Mouse (Mus musculus): ENCODE measurements at regions not wholly inside any gene's neighbourhood (a gene's known extent, or its start where the extent isn't known, plus 50 kb on each side); places are given as distances from the start of the nearest gene placed in this dataset.
"Not testable (repeated sequence)": the region's sequence is repeated elsewhere in the genome, so short reads cannot be mapped to it uniquely, and the experiment has no call there.

GRCm38 (mm10) chr4:8084954-8085639, 153.7 kb downstream of the Car8 start:
- TF ChIP-seq CTCF (IDR thresholded peaks at IDR 0.05; ENCODE audit: insufficient read depth, low read length) (peak; percentile 88), POLR2A (IDR thresholded peaks at IDR 0.05; ENCODE audit: borderline replicate concordance, extremely low read depth, low read depth, low read length) (no peak)
- DNase-seq, result peak; percentile 58
- Histone ChIP-seq H3K4me3 (replicated peaks; ENCODE audit: extremely low read depth, low read depth, low read length) (no peak overlapping the region), H3K4me1 (ENCODE audit: control insufficient read depth, insufficient read depth, low read length) (no peaks in the 10 kb centered on the region)
- 35% methylated on average over 16 of the region's 16 CpGs for WGBS

GRCm38 (mm10) chr4:8079349-8079748, 159.5 kb downstream of the Car8 start:
- Histone ChIP-seq H3K4me3 (replicated peaks; ENCODE audit: extremely low read depth, low read depth, low read length) (no peak overlapping the region), H3K4me1 (ENCODE audit: control insufficient read depth, insufficient read depth, low read length) (no peaks in the 10 kb centered on the region; the same call in 1 of the 2 replicates)
- TF ChIP-seq CTCF (IDR thresholded peaks at IDR 0.05; ENCODE audit: insufficient read depth, low read length), result no peak
- TF ChIP-seq POLR2A (IDR thresholded peaks at IDR 0.05; ENCODE audit: borderline replicate concordance, extremely low read depth, low read depth, low read length), result no peak
- 18% methylated on average over 4 of the region's 4 CpGs for WGBS
- no peak for DNase-seq

- WGBS, result 84% methylated on average over 6 of the region's 6 CpGs
- TF ChIP-seq CTCF (IDR thresholded peaks at IDR 0.05; ENCODE audit: insufficient read depth, low read length) (no peak), POLR2A (IDR thresholded peaks at IDR 0.05; ENCODE audit: borderline replicate concordance, extremely low read depth, low read depth, low read length) (no peak)
- no peak for DNase-seq
- Histone ChIP-seq H3K4me3 (replicated peaks; ENCODE audit: extremely low read depth, low read depth, low read length) (no peak overlapping the region), H3K4me1 (ENCODE audit: control insufficient read depth, insufficient read depth, low read length) (no peaks in the 10 kb centered on the region)
Measured at GRCm38 (mm10) chr4:8072989-8073573, 165.8 kb downstream of the Car8 start.

- DNase-seq; H3K4me3 ChIP-seq (replicated peaks; ENCODE audit: extremely low read depth, low read depth, low read length); H3K4me1 ChIP-seq (ENCODE audit: control insufficient read depth, insufficient read depth, low read length): not testable (repeated sequence)
Measured at GRCm38 (mm10) chr4:8070693-8071092, 168.1 kb downstream of the Car8 start.

GRCm38 (mm10) chr4:8068086-8068485, 170.8 kb downstream of the Car8 start:
- no peak for DNase-seq
- WGBS, result 25% methylated on average over 2 of the region's 2 CpGs
- TF ChIP-seq CTCF (IDR thresholded peaks at IDR 0.05; ENCODE audit: insufficient read depth, low read length) (no peak), POLR2A (IDR thresholded peaks at IDR 0.05; ENCODE audit: borderline replicate concordance, extremely low read depth, low read depth, low read length) (no peak)
- no peak overlapping the region for H3K4me3 ChIP-seq (replicated peaks; ENCODE audit: extremely low read depth, low read depth, low read length)
- no peaks in the 10 kb centered on the region for H3K4me1 ChIP-seq (ENCODE audit: control insufficient read depth, insufficient read depth, low read length)

GRCm38 (mm10) chr4:8041776-8042175, 197.1 kb downstream of the Car8 start:
- Histone ChIP-seq H3K4me3 (replicated peaks; ENCODE audit: extremely low read depth, low read depth, low read length) (no peak overlapping the region), H3K4me1 (ENCODE audit: control insufficient read depth, insufficient read depth, low read length) (no peaks in the 10 kb centered on the region)
- TF ChIP-seq POLR2A (IDR thresholded peaks at IDR 0.05; ENCODE audit: borderline replicate concordance, extremely low read depth, low read depth, low read length) (no peak), CTCF (IDR thresholded peaks at IDR 0.05; ENCODE audit: insufficient read depth, low read length) (no peak)
- 85% methylated on average over 4 of the region's 4 CpGs for WGBS
- no peak for DNase-seq

- TF ChIP-seq CTCF (IDR thresholded peaks at IDR 0.05; ENCODE audit: insufficient read depth, low read length) (no peak), POLR2A (IDR thresholded peaks at IDR 0.05; ENCODE audit: borderline replicate concordance, extremely low read depth, low read depth, low read length) (no peak)
- 84% methylated on average over 1 of the region's 1 CpGs for WGBS
- Histone ChIP-seq H3K4me3 (replicated peaks; ENCODE audit: extremely low read depth, low read depth, low read length) (no peak overlapping the region), H3K4me1 (ENCODE audit: control insufficient read depth, insufficient read depth, low read length) (no peaks in the 10 kb centered on the region)
- DNase-seq, result no peak
Measured at GRCm38 (mm10) chr4:8037863-8038262, 201.0 kb downstream of the Car8 start.

GRCm38 (mm10) chr4:8033402-8033801, 205.4 kb downstream of the Car8 start:
- DNase-seq; H3K4me1 ChIP-seq (ENCODE audit: control insufficient read depth, insufficient read depth, low read length); H3K4me3 ChIP-seq (replicated peaks; ENCODE audit: extremely low read depth, low read depth, low read length): not testable (repeated sequence)
- 65% methylated on average over 1 of the region's 1 CpGs for WGBS

GRCm38 (mm10) chr4:8005155-8005554, 233.7 kb downstream of the Car8 start:
- DNase-seq, result no peak
- WGBS, result 22% methylated on average over 1 of the region's 1 CpGs
- TF ChIP-seq CTCF (IDR thresholded peaks at IDR 0.05; ENCODE audit: insufficient read depth, low read length) (peak; percentile 31; the same call in 1 of the 2 replicates), POLR2A (IDR thresholded peaks at IDR 0.05; ENCODE audit: borderline replicate concordance, extremely low read depth, low read depth, low read length) (no peak)
- no peak overlapping the region for H3K4me3 ChIP-seq (replicated peaks; ENCODE audit: extremely low read depth, low read depth, low read length)
- H3K4me1 ChIP-seq (ENCODE audit: control insufficient read depth, insufficient read depth, low read length), result no peaks in the 10 kb centered on the region

- TF ChIP-seq POLR2A (IDR thresholded peaks at IDR 0.05; ENCODE audit: borderline replicate concordance, extremely low read depth, low read depth, low read length) (no peak), CTCF (IDR thresholded peaks at IDR 0.05; ENCODE audit: insufficient read depth, low read length) (no peak)
Measured at GRCm38 (mm10) chr4:7997575-7997953, 241.3 kb downstream of the Car8 start.

More at GRCm38 (mm10) chr4:7997575-7997953, 241.3 kb downstream of the Car8 start:
- no peak for DNase-seq
- Histone ChIP-seq H3K4me3 (replicated peaks; ENCODE audit: extremely low read depth, low read depth, low read length) (no peak overlapping the region), H3K4me1 (ENCODE audit: control insufficient read depth, insufficient read depth, low read length) (no peaks in the 10 kb centered on the region)

All from lung, adult 2 months (tissue).